Mouse (Mus musculus) liver, postnatal 0 days (tissue): Measurements from ENCODE around the gene Omt2a. TPM values are rescaled to one million over a fixed set of nuclear protein-coding genes. Genes with fewer than 3 reads are reported as not detected.
"Not testable (repeated sequence)": the region's sequence is repeated elsewhere in the genome, so short reads cannot be mapped to it uniquely, and the experiment has no call there.

Experiments
- ATAC-seq: fragments of 200-750 bp; cut with Nextera tagmentation; 2 replicates; pipeline ENCODE4 v1.8.0; 2017; ENCODE audit warnings: mild to moderate bottlenecking, moderate library complexity
- DNase-seq: peaks from one replicate; pipeline ENCODE4 v3.0.0-alpha.2; 2016
- H3K27ac ChIP-seq: fragments of 300-500 bp; sonication (generic); 2 replicates; pipeline ENCODE4 v1.5.1; 2014; ENCODE audit warnings: antibody characterized with exemption, moderate library complexity, mild to moderate bottlenecking, low read depth
- H3K27me3 ChIP-seq: fragments of 300-500 bp; sonication (generic); 2 replicates; pipeline ENCODE4 v1.6.1; 2014; ENCODE audit warnings: low read length, control low read depth, mixed read lengths; ENCODE audit not compliant: insufficient read depth
- H3K36me3 ChIP-seq: fragments of 300-500 bp; sonication (generic); replicated peaks from 2 replicates; pipeline ENCODE4 v1.6.1; 2014; ENCODE audit warnings: mild to moderate bottlenecking, control low read depth, low read length, moderate library complexity, mixed read lengths; ENCODE audit not compliant: insufficient read depth
- H3K4me1 ChIP-seq: fragments of 300-500 bp; sonication (generic); 2 replicates; pipeline ENCODE4 v1.6.1; 2014; ENCODE audit warnings: antibody characterized with exemption, mild to moderate bottlenecking, control low read depth; ENCODE audit not compliant: insufficient read depth
- H3K4me2 ChIP-seq: fragments of 300-500 bp; sonication (generic); 2 replicates; pipeline ENCODE4 v1.6.1; 2014; ENCODE audit warnings: low read depth, mild to moderate bottlenecking, low read length, moderate library complexity, mixed read lengths
- H3K4me3 ChIP-seq: fragments of 300-500 bp; sonication (generic); 2 replicates; pipeline ENCODE4 v1.5.1; 2014; ENCODE audit warnings: low read depth, low read length
- H3K9ac ChIP-seq: fragments of 300-500 bp; sonication (generic); replicated peaks from 2 replicates; pipeline ENCODE4 v1.6.1; 2014; ENCODE audit warnings: mild to moderate bottlenecking, moderate library complexity
- H3K9me3 ChIP-seq: fragments of 300-500 bp; sonication (generic); 2 replicates; pipeline ENCODE4 v1.6.1; 2016; ENCODE audit warnings: mild to moderate bottlenecking, control low read depth, low read length, mixed read lengths
- CTCF ChIP-seq: sonication (generic); IDR thresholded peaks from 2 replicates; pipeline ENCODE4 v1.5.1; 2016; ENCODE audit warnings: antibody characterized with exemption, low read depth
- EP300 ChIP-seq: IDR thresholded peaks from 2 replicates; pipeline ENCODE4 v1.6.1; 2016; ENCODE audit warnings: antibody characterized with exemption, low read depth, mild to moderate bottlenecking
- WGBS: fragments of 180-500 bp; shearing (Covaris S2); extraction: QIAGEN DNeasy Blood & Tissue Kit; methylation state at CpG from one replicate; pipeline ENCODE4 v1.1.7; 2014; ENCODE audit not compliant: insufficient replicate concordance; 5-methylcytosine and 5-hydroxymethylcytosine counted together
- polyA plus RNA-seq: library from polyadenylated mRNA; unstranded; fragments of >200 nt; fragmentation: Nextera tagmentation; extraction: Ambion mirVana; gene quantifications from 2 replicates; pipeline ENCODE4 v1.2.1, GENCODE M21; 2015

The Omt2a gene
- polyA plus RNA-seq, 1 experiment from 2014 or later, result not detected

DNA sequence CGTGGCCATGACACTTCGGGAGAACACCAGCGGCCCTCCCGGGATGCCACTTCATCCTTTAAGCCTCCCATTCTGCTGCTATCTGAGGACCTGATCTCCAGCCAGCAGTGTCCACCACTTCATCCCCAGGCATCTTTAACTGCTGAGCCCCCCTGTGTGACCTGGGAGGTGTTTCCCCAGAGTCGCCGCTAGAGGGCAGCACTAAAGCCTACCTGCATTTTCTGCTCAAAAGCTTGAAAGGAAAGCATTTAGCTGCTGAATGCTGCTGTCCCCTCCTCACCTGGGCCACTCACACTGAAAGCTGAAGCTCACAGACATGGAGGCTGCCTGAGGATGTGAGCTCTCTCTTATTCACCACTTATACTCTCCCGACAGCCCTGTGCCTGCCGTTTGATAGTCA lies 25.7 kb upstream of the Omt2a start:
- DNase-seq, result peak; percentile 58
- not testable (repeated sequence) for H3K36me3 ChIP-seq, H3K27ac ChIP-seq, H3K4me3 ChIP-seq, H3K27me3 ChIP-seq, ATAC-seq, H3K9me3 ChIP-seq, H3K9ac ChIP-seq, H3K4me2 ChIP-seq, H3K4me1 ChIP-seq
- 17% methylated on average over 8 of the region's 8 CpGs for WGBS
- TF ChIP-seq CTCF, result peak; percentile 82

DNA sequence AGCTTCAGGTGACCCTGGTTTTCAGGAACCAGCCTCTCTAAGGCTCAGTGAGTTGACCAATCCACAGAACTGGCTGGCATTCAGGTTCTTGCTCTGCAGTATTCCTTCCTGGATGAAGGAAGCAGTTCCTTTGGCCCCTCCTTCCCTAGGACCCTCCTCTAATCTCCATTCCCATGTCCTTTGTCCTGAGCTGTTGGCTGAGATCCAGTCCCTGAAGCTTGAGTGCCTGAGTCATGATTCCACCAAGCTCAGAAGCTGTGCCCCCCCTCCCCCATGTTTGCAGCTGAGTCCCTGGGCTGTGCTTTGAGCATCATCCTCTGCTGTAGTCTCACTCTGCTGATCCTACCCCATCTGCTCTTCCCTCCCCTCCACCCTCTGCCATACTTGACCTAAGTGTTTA lies 22.5 kb upstream of the Omt2a start:
- not testable (repeated sequence) for DNase-seq, H3K27ac ChIP-seq, H3K4me3 ChIP-seq, H3K4me2 ChIP-seq, H3K9ac ChIP-seq, H3K27me3 ChIP-seq, H3K36me3 ChIP-seq, H3K4me1 ChIP-seq, H3K9me3 ChIP-seq
- ATAC-seq, result peak; percentile 47; the same call in 1 of the 2 replicates

DNA sequence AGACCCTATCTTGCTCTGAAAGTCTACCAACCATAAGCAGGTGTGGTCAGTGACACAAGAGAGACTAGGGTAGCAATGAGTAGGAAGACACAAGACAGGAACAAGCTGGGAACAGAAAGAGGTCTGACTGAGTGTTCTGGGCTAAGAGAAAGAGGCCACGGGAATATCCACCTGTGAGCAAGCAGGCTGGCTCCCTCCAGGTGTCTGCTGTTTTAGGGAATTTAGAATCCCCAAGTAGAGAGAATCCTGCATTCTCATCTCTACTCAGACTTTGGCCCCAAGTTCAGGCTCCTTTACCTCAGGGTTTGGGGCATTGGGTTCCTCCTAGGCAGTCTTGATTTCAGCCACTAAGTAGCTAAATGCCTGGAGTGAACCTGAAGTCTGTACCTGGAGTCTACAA lies 12.7 kb upstream of the Omt2a start, which contains the start of gene Omt2b:
Omt2b (plus strand) TSS at position 301 of the 400 bp plus-strand sequence.
- H3K27me3 ChIP-seq, H3K4me3 ChIP-seq: not testable (repeated sequence)

GRCm38 (mm10) chr9:78319499-78319898 lies 4.9 kb upstream of the Omt2a start:
- TF ChIP-seq CTCF (peak; percentile 64), EP300 (no peak)
- H3K4me3 ChIP-seq, result no peak overlapping the region
- H3K4me2 ChIP-seq, result no peak overlapping the region
- H3K9ac ChIP-seq, result no peak overlapping the region
- no peaks in the 10 kb centered on the region for H3K27me3 ChIP-seq
- no peaks in the 10 kb centered on the region for H3K36me3 ChIP-seq
- no peaks in the 10 kb centered on the region for H3K9me3 ChIP-seq
- no peaks in the 10 kb centered on the region for H3K4me1 ChIP-seq
- DNase-seq (no peak), ATAC-seq (no peak)
- 15% methylated on average over 1 of the region's 1 CpGs for WGBS
- H3K27ac ChIP-seq, result no peak overlapping the region

More for the DNA sequence above, 12.7 kb upstream of the Omt2a start, which contains the start of gene Omt2b:
- not testable (repeated sequence) for H3K4me2 ChIP-seq, H3K9ac ChIP-seq, H3K4me1 ChIP-seq, ATAC-seq, DNase-seq, H3K36me3 ChIP-seq, H3K9me3 ChIP-seq, H3K27ac ChIP-seq
- 58% methylated on average over 1 of the region's 1 CpGs for WGBS

DNA sequence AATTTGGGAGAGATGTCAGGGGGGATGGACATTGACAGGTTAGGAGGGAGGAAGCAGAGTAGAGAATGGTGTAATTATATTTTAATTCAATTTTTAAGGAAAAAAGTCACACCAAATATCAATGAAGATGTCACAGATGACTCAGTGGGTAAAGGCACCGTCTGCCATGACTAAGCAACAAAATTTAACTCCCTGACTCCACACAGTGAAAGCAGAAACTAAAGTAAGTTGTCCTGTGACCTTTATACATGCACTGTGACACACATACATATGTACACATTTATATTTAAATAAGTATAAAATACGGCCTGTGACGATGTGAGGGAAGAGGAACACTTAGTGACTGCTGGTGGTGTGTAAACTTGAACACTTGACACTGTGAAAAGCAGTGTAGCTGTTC lies 6.5 kb downstream of the Omt2a start:
- H3K27ac ChIP-seq, ATAC-seq, H3K36me3 ChIP-seq, H3K9ac ChIP-seq, H3K9me3 ChIP-seq, H3K4me3 ChIP-seq, H3K27me3 ChIP-seq, DNase-seq, H3K4me2 ChIP-seq, H3K4me1 ChIP-seq: not testable (repeated sequence)
- WGBS, result 52% methylated on average over 1 of the region's 3 CpGs

DNA sequence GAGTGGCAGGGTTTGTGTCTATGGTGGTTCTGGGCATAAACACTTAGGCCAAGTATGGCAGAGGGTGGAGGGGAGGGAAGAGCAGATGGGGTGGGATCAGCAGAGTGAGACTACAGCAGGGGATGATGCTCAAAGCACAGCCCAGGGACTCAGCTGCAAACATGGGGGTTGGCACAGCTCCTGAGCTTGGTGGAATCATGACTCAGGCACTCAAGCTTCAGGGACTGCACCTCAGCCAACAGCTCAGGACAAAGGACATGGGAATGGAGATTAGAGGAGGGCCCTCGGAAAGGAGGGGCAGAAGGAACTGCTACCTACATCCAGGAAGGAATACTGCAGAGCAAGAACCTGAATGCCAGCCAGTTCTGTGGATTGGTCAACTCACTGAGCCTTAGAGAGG lies 15.5 kb downstream of the Omt2a start:
- not testable (repeated sequence) for H3K4me3 ChIP-seq

GRCm38 (mm10) chr9:78298232-78298631 lies 16.4 kb downstream of the Omt2a start:
- Histone ChIP-seq H3K4me1 (no peaks in the 10 kb centered on the region), H3K4me3 (no peak overlapping the region), H3K36me3 (no peaks in the 10 kb centered on the region), H3K27me3 (no peaks in the 10 kb centered on the region), H3K4me2 (no peak overlapping the region), H3K9ac (no peak overlapping the region), H3K9me3 (no peaks in the 10 kb centered on the region), H3K27ac (no peak overlapping the region)
- no peak for ATAC-seq
- WGBS, result 74% methylated on average over 1 of the region's 1 CpGs
- no peak for TF ChIP-seq CTCF
- TF ChIP-seq EP300, result no peak
- DNase-seq, result no peak

More for the DNA sequence above, 15.5 kb downstream of the Omt2a start:
- DNase-seq, ATAC-seq, H3K27ac ChIP-seq, H3K27me3 ChIP-seq, H3K36me3 ChIP-seq, H3K9ac ChIP-seq, H3K4me2 ChIP-seq, H3K4me1 ChIP-seq, H3K9me3 ChIP-seq: not testable (repeated sequence)
- WGBS, result 46% methylated on average over 1 of the region's 1 CpGs
